Mouse (Mus musculus): ENCODE measurements around the gene Idua.

- TF ChIP-seq CTCF (IDR thresholded peaks at IDR 0.05; ENCODE audit: borderline replicate concordance, control insufficient read depth, extremely low read depth, insufficient read depth, low read length, poor library complexity) (no peak), POLR2A (IDR thresholded peaks at IDR 0.05; ENCODE audit: control insufficient read depth, extremely low read depth, insufficient read depth, low read length, poor library complexity) (no peak)
Measured at GRCm38 (mm10) chr5:108703754-108704626, 43.9 kb downstream of the Idua start.

All from thymus, adult 2 months (tissue).